In genomic region chr2:157618393-157618792, GRCm38 (mm10) we compare ENCODE assay signal across 28 mouse cellular contexts. TPM values are rescaled to one million over a fixed set of nuclear protein-coding genes. Genes with fewer than 3 reads are reported as not detected.
"Had no signal": no experiment of that assay in that cellular context is flagged by ENCODE, and none has a peak within 500 bp of the region (broad histone marks: within the 10 kb centered on the region; RNA-seq: fewer than 3 reads in every experiment).

No protein-coding gene starts in this region.

- H3K4me3 ChIP-seq: embryonic facial prominence, embryonic 10.5 days; embryonic facial prominence, embryonic 12.5 days; embryonic facial prominence, embryonic 13.5 days; embryonic facial prominence, embryonic 15.5 days; erythroblast, embryonic 14.5 days; forebrain, embryonic 10.5 days; forebrain, embryonic 12.5 days; forebrain, embryonic 13.5 days; forebrain, embryonic 15.5 days; heart, adult 2 months had no signal

- H3K4me1 ChIP-seq: embryonic facial prominence, embryonic 15.5 days had no signal

- H3K27me3 ChIP-seq: embryonic facial prominence, embryonic 13.5 days; embryonic facial prominence, embryonic 15.5 days; forebrain, embryonic 12.5 days; forebrain, embryonic 13.5 days; forebrain, embryonic 15.5 days had no signal

- H3K9ac ChIP-seq: embryonic facial prominence, embryonic 12.5 days; embryonic facial prominence, embryonic 13.5 days; embryonic facial prominence, embryonic 15.5 days; forebrain, embryonic 12.5 days; forebrain, embryonic 13.5 days; forebrain, embryonic 15.5 days; forebrain, postnatal 0 days had no signal

- H3K9me3 ChIP-seq: embryonic facial prominence, embryonic 10.5 days; embryonic facial prominence, embryonic 12.5 days; embryonic facial prominence, embryonic 13.5 days; embryonic facial prominence, embryonic 15.5 days; forebrain, embryonic 10.5 days; forebrain, embryonic 12.5 days; forebrain, embryonic 13.5 days; forebrain, embryonic 15.5 days had no signal

- H3K27ac ChIP-seq: embryonic facial prominence, embryonic 10.5 days; embryonic facial prominence, embryonic 12.5 days; embryonic facial prominence, embryonic 13.5 days; embryonic facial prominence, embryonic 15.5 days; forebrain, embryonic 10.5 days; forebrain, embryonic 12.5 days; forebrain, embryonic 13.5 days; forebrain, embryonic 15.5 days; heart, adult 2 months had no signal

- H3K36me3 ChIP-seq: embryonic facial prominence, embryonic 10.5 days; embryonic facial prominence, embryonic 12.5 days; embryonic facial prominence, embryonic 13.5 days; embryonic facial prominence, embryonic 15.5 days; forebrain, embryonic 10.5 days; forebrain, embryonic 12.5 days; forebrain, embryonic 15.5 days had no signal

- DNase-seq: cerebellum, adult 2 months; cerebellum, adult 8-10 months; cerebellum, adult 9-10 months; cerebellum, adult 9-11 months; cerebellum, postnatal 10 days; cerebellum, postnatal 14 days; cerebellum, postnatal 25 days; cerebellum, postnatal 36 days; embryo, embryonic 11 days; forebrain, postnatal 0 days; gastrocnemius, postnatal 14 days; gastrocnemius, postnatal 25 days; gastrocnemius, postnatal 36 days; heart, adult 11 months; heart, adult 18-20 months; heart, adult 2 months had no signal

- ATAC-seq: forebrain, embryonic 13.5 days; forebrain, embryonic 14.5 days; forebrain, embryonic 15.5 days; forebrain, embryonic 16.5 days; forebrain, postnatal 0 days had no signal

- H3K4me2 ChIP-seq: embryonic facial prominence, embryonic 12.5 days; embryonic facial prominence, embryonic 13.5 days; embryonic facial prominence, embryonic 15.5 days; forebrain, embryonic 12.5 days; forebrain, embryonic 13.5 days; forebrain, embryonic 15.5 days had no signal

RNA-seq across cellular contexts. Expression of gene Nnat, which starts 58.5 kb away (rescaled TPM):
- total RNA-seq: granulocyte monocyte progenitor cell, adult 5-6 weeks had no signal
